Mouse (Mus musculus): ENCODE data around the gene Lrrc4c. TPM values are rescaled to one million over a fixed set of nuclear protein-coding genes. Genes with fewer than 3 reads are reported as not detected.

The Lrrc4c gene
- total RNA-seq (2012; rRNA removed) (not detected in 2 replicates), total RNA-seq (2014; rRNA removed) (not detected in 2 replicates), polyA plus RNA-seq (2012; ENCODE audit: insufficient read length, low read depth) (not detected in 2 replicates)

GRCm38 (mm10) chr2:96317387-96318299 lies at the start of gene Lrrc4c:
Lrrc4c (plus strand) TSS chr2:96318169.
- peaks cover 34% of the 10 kb centered on the region for H3K9me3 ChIP-seq (replicated peaks; ENCODE audit: low read length)
- H3K9ac ChIP-seq (ENCODE audit: insufficient read depth, low read depth): no peak within 1 kb of the TSS
- DNase-seq (ENCODE audit: extremely low read depth): no peak
- in situ Hi-C loops (cut with MboI; ENCODE audit: low pct_ligation_motif_present, low pct_unique_long_range_greater_than_20kb, low sequenced_read_pairs): no loop called here
- no peak within 1 kb of the TSS for H3K4me3 ChIP-seq (replicated peaks in 1 of 3; ENCODE audit: low read depth in 2 of 3, low read length in 2 of 3, poor library complexity in 1 of 3)
- no peak within 1 kb of the TSS for H3K27ac ChIP-seq (ENCODE audit: insufficient read depth, low read depth)
- H3K4me2 ChIP-seq (ENCODE audit: insufficient read depth, low read depth, poor library complexity, severe bottlenecking): no peak within 1 kb of the TSS
- no peaks in the 10 kb centered on the region for H3K4me1 ChIP-seq (ENCODE audit: control insufficient read depth in 1 of 2, insufficient read depth in 2 of 2)
- H3K79me2 ChIP-seq (replicated peaks; ENCODE audit: control insufficient read depth, extremely low read depth, insufficient read depth, poor library complexity, severe bottlenecking): no peaks in the 10 kb centered on the region
- H3K36me3 ChIP-seq (replicated peaks in 1 of 2; ENCODE audit: control insufficient read depth in 1 of 2, insufficient read depth in 1 of 2, low read length in 1 of 2): no peaks in the 10 kb centered on the region
- dilution Hi-C loops (cut with MboI; ENCODE audit: extremely low pct_ligation_motif_present, extremely low pct_unique_long_range_greater_than_20kb, low sequenced_read_pairs): no loop called here
- TF ChIP-seq CTCF (conservative IDR thresholded peaks at IDR 0.05 in 1 of 2, IDR thresholded peaks at IDR 0.05 in 1 of 2; ENCODE audit: low read depth in 2 of 2, low read length in 2 of 2) (no peak), EP300 (IDR thresholded peaks at IDR 0.05; ENCODE audit: low read length) (no peak), MAX (IDR thresholded peaks at IDR 0.05; ENCODE audit: low read length) (no peak), TBP (conservative IDR thresholded peaks at IDR 0.05; ENCODE audit: low read depth, low read length) (no peak), NRF1 (IDR thresholded peaks at IDR 0.05; ENCODE audit: low read depth, low read length) (no peak), BHLHE40 (IDR thresholded peaks at IDR 0.05; ENCODE audit: low read depth, low read length) (no peak), JUN (IDR thresholded peaks at IDR 0.05; ENCODE audit: insufficient read depth, low read depth, low read length) (no peak), JUND (conservative IDR thresholded peaks at IDR 0.05; ENCODE audit: low read depth, low read length) (no peak), IRF4 (IDR thresholded peaks at IDR 0.05; ENCODE audit: low read depth, low read length) (no peak), MEF2A (IDR thresholded peaks at IDR 0.05; ENCODE audit: borderline replicate concordance, low read depth, low read length) (no peak), ZNF384 (IDR thresholded peaks at IDR 0.05; ENCODE audit: low read depth, low read length) (no peak), CHD1 (IDR thresholded peaks at IDR 0.05; ENCODE audit: low read depth, low read length) (no peak)
- H3K27me3 ChIP-seq (replicated peaks): no peaks in the 10 kb centered on the region

GRCm38 (mm10) chr2:96275061-96275460 lies 42.9 kb upstream of the Lrrc4c start:
- Histone ChIP-seq H3K79me2 (replicated peaks; ENCODE audit: control insufficient read depth, extremely low read depth, insufficient read depth, poor library complexity, severe bottlenecking) (no peaks in the 10 kb centered on the region), H3K9ac (ENCODE audit: insufficient read depth, low read depth) (no peak overlapping the region), H3K4me2 (ENCODE audit: insufficient read depth, low read depth, poor library complexity, severe bottlenecking) (no peak overlapping the region), H3K27ac (ENCODE audit: insufficient read depth, low read depth) (no peak overlapping the region), H3K4me1 (ENCODE audit: control insufficient read depth in 1 of 2, insufficient read depth in 2 of 2) (no peaks in the 10 kb centered on the region), H3K36me3 (replicated peaks in 1 of 2; ENCODE audit: control insufficient read depth in 1 of 2, insufficient read depth in 1 of 2, low read length in 1 of 2) (no peaks in the 10 kb centered on the region), H3K4me3 (replicated peaks in 1 of 3; ENCODE audit: low read depth in 2 of 3, low read length in 2 of 3, poor library complexity in 1 of 3) (no peak overlapping the region), H3K9me3 (replicated peaks; ENCODE audit: low read length) (peaks cover 30% of the 10 kb centered on the region), H3K27me3 (replicated peaks) (no peaks in the 10 kb centered on the region)
- TF ChIP-seq USF1 (IDR thresholded peaks at IDR 0.05; ENCODE audit: low read depth, low read length): no peak
- TF ChIP-seq CTCF (conservative IDR thresholded peaks at IDR 0.05 in 1 of 2, IDR thresholded peaks at IDR 0.05 in 1 of 2; ENCODE audit: low read depth in 2 of 2, low read length in 2 of 2): no peak
- no peak for TF ChIP-seq ZKSCAN1 (IDR thresholded peaks at IDR 0.05; ENCODE audit: borderline replicate concordance, low read depth, low read length)
- TF ChIP-seq ZC3H11A (IDR thresholded peaks at IDR 0.05; ENCODE audit: low read depth, low read length): no peak
- TF ChIP-seq CHD1 (IDR thresholded peaks at IDR 0.05; ENCODE audit: low read depth, low read length): no peak
- no peak for TF ChIP-seq MAX (IDR thresholded peaks at IDR 0.05; ENCODE audit: low read length)
- no peak for TF ChIP-seq JUN (IDR thresholded peaks at IDR 0.05; ENCODE audit: insufficient read depth, low read depth, low read length)
- TF ChIP-seq TCF12 (IDR thresholded peaks at IDR 0.05; ENCODE audit: low read depth, low read length): no peak
- no peak for TF ChIP-seq UBTF (IDR thresholded peaks at IDR 0.05; ENCODE audit: low read depth, low read length)
- no peak for TF ChIP-seq RCOR1 (conservative IDR thresholded peaks at IDR 0.05; ENCODE audit: low read depth, low read length)
- TF ChIP-seq ETS1 (conservative IDR thresholded peaks at IDR 0.05; ENCODE audit: low read depth, low read length): no peak
- no peak for TF ChIP-seq IRF4 (IDR thresholded peaks at IDR 0.05; ENCODE audit: low read depth, low read length)
- no peak for TF ChIP-seq NRF1 (IDR thresholded peaks at IDR 0.05; ENCODE audit: low read depth, low read length)
- no peak for TF ChIP-seq MXI1 (IDR thresholded peaks at IDR 0.05; ENCODE audit: low read depth, low read length)
- TF ChIP-seq ZNF384 (IDR thresholded peaks at IDR 0.05; ENCODE audit: low read depth, low read length): no peak
- no peak for TF ChIP-seq KAT2A (IDR thresholded peaks at IDR 0.05; ENCODE audit: insufficient replicate concordance, low read length)
- TF ChIP-seq ZMIZ1 (IDR thresholded peaks at IDR 0.05; ENCODE audit: low read depth, low read length): no peak
- TF ChIP-seq SMC3 (IDR thresholded peaks at IDR 0.05; ENCODE audit: low read depth, low read length): no peak
- dilution Hi-C loops (cut with MboI; ENCODE audit: extremely low pct_ligation_motif_present, extremely low pct_unique_long_range_greater_than_20kb, low sequenced_read_pairs): no loop called here
- in situ Hi-C loops (cut with MboI; ENCODE audit: low pct_ligation_motif_present, low pct_unique_long_range_greater_than_20kb, low sequenced_read_pairs): no loop called here
- no peak for DNase-seq (ENCODE audit: extremely low read depth)

All from CH12.LX (cell line).